Mouse (Mus musculus) 3134 (cell line): ENCODE results near the gene Rrp15.

Experiments used
- DNase-seq: peaks from one replicate; pipeline ENCODE4 v3.0.0-alpha.2; 2011; ENCODE audit warnings: low spot score; ENCODE audit not compliant: insufficient read length; ENCODE audit errors: extremely low read depth

Rrp15 gene

GRCm38 (mm10) chr1:186714980-186715896 is 33.9 kb downstream of the Rrp15 start:
- DNase-seq, result no peak

- DNase-seq, result no peak
Observed at GRCm38 (mm10) chr1:186714215-186714614, 34.9 kb downstream of the Rrp15 start.

GRCm38 (mm10) chr1:186712802-186713471 is 36.2 kb downstream of the Rrp15 start:
- peak; percentile 23 for DNase-seq

- no peak for DNase-seq
Observed at GRCm38 (mm10) chr1:186705915-186706248, 43.3 kb downstream of the Rrp15 start, which contains the start of gene Tgfb2. Gene Tgfb2, minus strand, starts transcription at chr1:186705989.

GRCm38 (mm10) chr1:186705203-186705914 is 43.8 kb downstream of the Rrp15 start:
- DNase-seq, result peak; percentile 94

GRCm38 (mm10) chr1:186703980-186704701 is 45.0 kb downstream of the Rrp15 start:
- DNase-seq, result peak; percentile 84

GRCm38 (mm10) chr1:186703256-186703979 is 45.7 kb downstream of the Rrp15 start:
- peak; percentile 19 for DNase-seq

- peak; percentile 26 for DNase-seq
Observed at GRCm38 (mm10) chr1:186702391-186703255, 46.5 kb downstream of the Rrp15 start.

GRCm38 (mm10) chr1:186701206-186701905 is 47.8 kb downstream of the Rrp15 start:
- no peak for DNase-seq

GRCm38 (mm10) chr1:186700496-186700895 is 48.7 kb downstream of the Rrp15 start:
- DNase-seq, result no peak

- DNase-seq, result no peak
Observed at GRCm38 (mm10) chr1:186698583-186699338, 50.4 kb downstream of the Rrp15 start.

GRCm38 (mm10) chr1:186696231-186696630 is 52.9 kb downstream of the Rrp15 start:
- no peak for DNase-seq

GRCm38 (mm10) chr1:186695361-186695760 is 53.8 kb downstream of the Rrp15 start:
- no peak for DNase-seq

GRCm38 (mm10) chr1:186692370-186692769 is 56.8 kb downstream of the Rrp15 start:
- no peak for DNase-seq

- no peak for DNase-seq
Observed at GRCm38 (mm10) chr1:186691708-186692107, 57.5 kb downstream of the Rrp15 start.

- no peak for DNase-seq
Observed at GRCm38 (mm10) chr1:186684041-186684440, 65.1 kb downstream of the Rrp15 start.

GRCm38 (mm10) chr1:186682606-186683005 is 66.6 kb downstream of the Rrp15 start:
- no peak for DNase-seq

GRCm38 (mm10) chr1:186677614-186678013 is 71.5 kb downstream of the Rrp15 start:
- DNase-seq, result no peak
